Mouse (Mus musculus) thymus, adult 2 months (tissue): ENCODE measurements at regions not wholly inside any gene's neighbourhood (a gene's known extent, or its start where the extent isn't known, plus 50 kb on each side); places are given as distances from the start of the nearest gene placed in this dataset.

Experiments
- CTCF ChIP-seq: fragments of 200-500 bp; IDR thresholded peaks from 2 replicates; pipeline ENCODE4 v1.5.1; 2012; ENCODE audit warnings: mild to moderate bottlenecking, control low read depth, low read length, moderate library complexity, borderline replicate concordance; ENCODE audit not compliant: control insufficient read depth, poor library complexity, insufficient read depth; ENCODE audit errors: extremely low read depth
- POLR2A ChIP-seq: fragments of 200-500 bp; IDR thresholded peaks from 2 replicates; pipeline ENCODE4 v1.6.1; 2012; ENCODE audit warnings: mild to moderate bottlenecking, low read length, control low read depth, moderate library complexity; ENCODE audit not compliant: control insufficient read depth, poor library complexity, insufficient read depth; ENCODE audit errors: extremely low read depth

DNA sequence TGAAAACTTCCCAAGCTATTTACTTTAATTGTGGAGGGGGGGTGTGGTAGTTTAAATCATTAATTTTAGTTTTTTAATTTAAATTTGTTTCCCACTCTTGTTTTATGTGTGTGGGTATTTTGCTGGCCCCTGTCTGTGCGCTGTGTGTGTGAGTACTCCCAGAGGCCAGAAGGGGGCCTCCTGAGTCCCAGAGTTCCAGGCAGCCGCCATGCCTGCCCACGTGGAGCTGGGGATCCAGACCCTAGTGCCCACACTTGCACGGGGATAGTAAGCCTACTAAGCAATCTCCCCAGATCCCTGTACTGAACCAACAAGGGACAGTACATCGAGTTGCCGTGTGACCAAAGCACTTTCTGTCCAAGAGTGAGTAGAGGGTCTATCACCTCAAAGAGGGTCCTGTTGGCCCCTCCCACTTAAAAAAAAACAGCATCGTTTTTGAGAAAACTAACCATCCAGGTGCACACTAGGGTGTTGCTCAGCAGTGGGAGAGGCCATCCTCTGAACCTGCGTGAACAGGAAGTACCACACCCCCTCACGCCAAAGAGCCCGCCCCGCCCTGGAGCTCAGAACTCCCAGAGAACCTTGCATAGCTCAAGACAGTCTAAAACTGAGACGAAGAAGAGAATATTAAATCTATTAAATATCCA lies 160.4 kb upstream of the Haao start:
- no peak for TF ChIP-seq CTCF
- no peak for TF ChIP-seq POLR2A
